8 mouse cellular contexts compared by ENCODE assay signal in the genomic region with DNA sequence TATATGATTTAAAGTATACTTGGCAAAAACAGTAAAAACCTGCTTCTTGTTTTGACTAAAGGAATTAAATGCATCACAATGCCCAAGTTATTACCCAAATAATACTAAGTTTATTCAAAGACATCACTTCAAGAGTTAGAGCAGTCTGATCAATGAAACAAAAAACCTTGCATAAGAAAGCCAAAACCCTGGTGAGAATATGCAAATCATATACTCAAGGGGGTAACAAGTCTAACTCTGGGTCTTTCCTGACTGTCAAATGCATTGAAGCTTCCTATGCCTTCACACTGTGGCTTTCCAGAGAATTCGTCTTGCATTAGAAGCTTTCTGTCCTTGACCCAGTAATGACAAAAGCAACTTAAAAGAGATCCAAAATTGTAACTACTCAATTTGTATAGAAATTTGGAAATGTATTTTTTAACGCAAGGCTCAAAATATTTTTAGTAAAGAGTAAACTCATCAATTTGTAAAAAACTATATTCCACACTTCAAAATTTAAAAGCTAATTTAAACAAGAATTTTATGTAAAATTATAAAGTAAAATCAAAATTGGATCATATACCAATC. TPM values are rescaled to one million over a fixed set of nuclear protein-coding genes. Genes with fewer than 3 reads are reported as not detected.
DNase-seq lines count a peak whose midpoint lies in the region; ATAC-seq lines count a peak whose summit lies in the region.

No protein-coding gene starts in this region.

- H3K27me3 ChIP-seq in liver, embryonic 11.5 days (replicated peaks; ENCODE audit: control insufficient read depth, insufficient read depth, low read length), result no peaks in the 10 kb centered on the region
- H3K27me3 ChIP-seq in stomach, embryonic 14.5 days (ENCODE audit: control insufficient read depth, insufficient read depth, low read length), result no peaks in the 10 kb centered on the region

- no peaks in the 10 kb centered on the region for H3K9me3 ChIP-seq in liver, embryonic 11.5 days (ENCODE audit: control insufficient read depth, low read length)
- no peaks in the 10 kb centered on the region for H3K9me3 ChIP-seq in stomach, embryonic 14.5 days (ENCODE audit: control insufficient read depth, low read depth, low read length)

- H3K4me3 ChIP-seq in liver, embryonic 11.5 days (ENCODE audit: low read depth, low read length), result peak overlapping the region; percentile 52
- H3K4me3 ChIP-seq in stomach, embryonic 14.5 days (ENCODE audit: low read depth, low read length), result peak overlapping the region; percentile 43

- DNase-seq in CD4-positive, CD25-positive, alpha-beta regulatory T cell, adult 2 months (ENCODE audit: low read depth, low spot score), result peak; percentile 53
- peak; percentile 54 for DNase-seq in thymus, postnatal 0 days (ENCODE audit: low spot score)
- DNase-seq in thymus, postnatal 4 days, result no peak
- DNase-seq in liver, embryonic 11.5 days (ENCODE audit: low spot score), result no peak
- no peak for DNase-seq in cerebellum, postnatal 10 days
- DNase-seq in cerebellum, postnatal 14 days, result no peak

- H3K9ac ChIP-seq in liver, embryonic 11.5 days (ENCODE audit: low read depth, low read length), result peak overlapping the region; percentile 75
- peak overlapping the region; percentile 69 for H3K9ac ChIP-seq in stomach, embryonic 14.5 days (replicated peaks; ENCODE audit: low read depth, low read length)

- 27% methylated on average over 2 of the region's 2 CpGs for WGBS in liver, embryonic 11.5 days
- WGBS in stomach, embryonic 14.5 days, result 16% methylated on average over 2 of the region's 2 CpGs

- peaks cover 3% of the 10 kb centered on the region for H3K36me3 ChIP-seq in liver, embryonic 11.5 days (ENCODE audit: control insufficient read depth, insufficient read depth, low read length)
- H3K36me3 ChIP-seq in stomach, embryonic 14.5 days (ENCODE audit: control insufficient read depth, insufficient read depth, low read length), result peaks cover 10% of the 10 kb centered on the region; the same call in 1 of the 2 replicates

- peaks cover 22% of the 10 kb centered on the region for H3K4me1 ChIP-seq in liver, embryonic 11.5 days (replicated peaks; ENCODE audit: control insufficient read depth, insufficient read depth, low read length)
- H3K4me1 ChIP-seq in stomach, embryonic 14.5 days (ENCODE audit: control insufficient read depth, insufficient read depth, low read length), result peaks cover 17% of the 10 kb centered on the region; the same call in 1 of the 2 replicates

- ATAC-seq in CD4-positive, CD25-positive, alpha-beta regulatory T cell, adult 4 months, result no peak
- no peak for ATAC-seq in liver, embryonic 11.5 days (replicated peaks; ENCODE audit: low FRiP score)
- no peak for ATAC-seq in stomach, embryonic 14.5 days (ENCODE audit: insufficient number of reproducible peaks, insufficient read depth, low FRiP score, low read depth)

- H3K27ac ChIP-seq in liver, embryonic 11.5 days (ENCODE audit: low read depth, low read length), result peak overlapping the region; percentile 70
- H3K27ac ChIP-seq in stomach, embryonic 14.5 days (ENCODE audit: low read length), result peak overlapping the region; percentile 83

- peak overlapping the region; percentile 85 for H3K4me2 ChIP-seq in liver, embryonic 11.5 days
- peak overlapping the region; percentile 84 for H3K4me2 ChIP-seq in stomach, embryonic 14.5 days (replicated peaks; ENCODE audit: low read depth, low read length)

RNA-seq across cellular contexts. Expression of a gene that starts 2.4 kb away (rescaled TPM):
- 100 to 1,000 TPM; 223 to 256 TPM for polyA plus RNA-seq in CD4-positive, CD25-positive, alpha-beta regulatory T cell, adult 4 months (2017; shearing (Covaris generic))
- polyA plus RNA-seq in thymus, postnatal 0 days (2015; fragmentation: Nextera tagmentation; extraction: Ambion mirVana), result 52.6 and 64.2 TPM in 2 replicates
- 30.9 and 34.5 TPM in 2 replicates for polyA plus RNA-seq in liver, embryonic 11.5 days (2014; fragmentation: Nextera tagmentation; extraction: Ambion mirVana)
- 71.0 and 77.2 TPM in 2 replicates for polyA plus RNA-seq in stomach, embryonic 14.5 days (2014; fragmentation: Nextera tagmentation; extraction: Ambion mirVana)

Comparison
In these comparisons a context has a peak if more than half of its experiments do, and no peak if none do; other contexts are left out.
1. DNase-seq: peak in CD4-positive, CD25-positive, alpha-beta regulatory T cell, adult 2 months (single experiment) and thymus, postnatal 0 days (single experiment); none in thymus, postnatal 4 days (single experiment), liver, embryonic 11.5 days (single experiment), cerebellum, postnatal 10 days (0 of 2) and cerebellum, postnatal 14 days (0 of 2).